Comparison of ENCODE assay signal across 8 mouse cellular contexts in genomic region chr1:172364684-172365083, GRCm38 (mm10). TPM values are rescaled to one million over a fixed set of nuclear protein-coding genes. Genes with fewer than 3 reads are reported as not detected.
DNase-seq lines count a peak whose midpoint lies in the region; ATAC-seq lines count a peak whose summit lies in the region.

No protein-coding gene starts in this region.

- H3K4me1 ChIP-seq in lung, embryonic 16.5 days (replicated peaks; ENCODE audit: control insufficient read depth, insufficient read depth, low read length), result peaks cover 10% of the 10 kb centered on the region

- 0 out of 2 replicates have a peak, but pooled peaks cover 2% of the 10 kb centered on the region for H3K27me3 ChIP-seq in lung, embryonic 16.5 days (ENCODE audit: control insufficient read depth, insufficient read depth, low read depth, low read length)

- no peak overlapping the region for H3K27ac ChIP-seq in lung, embryonic 16.5 days (ENCODE audit: low read length)

- no peak overlapping the region for H3K9ac ChIP-seq in lung, embryonic 16.5 days (ENCODE audit: low read length)

- no peaks in the 10 kb centered on the region for H3K9me3 ChIP-seq in lung, embryonic 16.5 days (ENCODE audit: control insufficient read depth, low read length)

- H3K4me3 ChIP-seq in lung, embryonic 16.5 days (ENCODE audit: low read length), result no peak overlapping the region

- H3K4me2 ChIP-seq in lung, embryonic 16.5 days (ENCODE audit: low read depth, low read length), result peak overlapping the region; percentile 28; the same call in 1 of the 2 replicates

- WGBS in lung, embryonic 16.5 days, result 8% methylated on average over 6 of the region's 6 CpGs

- ATAC-seq in granulocyte monocyte progenitor cell, adult 5-6 weeks (replicated peaks; ENCODE audit: poor library complexity, severe bottlenecking), result peak; percentile 64
- peak; percentile 85 for ATAC-seq in lung, embryonic 16.5 days (ENCODE audit: low read depth)

- DNase-seq in CD4-positive helper T cell, adult 2 months (ENCODE audit: low read depth, low spot score), result peak; percentile 28
- DNase-seq in R1 (ENCODE audit: low read depth, low spot score), result peak; percentile 82
- DNase-seq in embryo, embryonic 10 days (ENCODE audit: low spot score), result peak; percentile 77
- peak; percentile 50 to 63 for DNase-seq in kidney, postnatal 36 days
- DNase-seq in retina, postnatal 1 day, result peak; percentile 81
- no peak for DNase-seq in urinary bladder, postnatal 36 days (ENCODE audit: low spot score in 2 of 2)

- H3K36me3 ChIP-seq in lung, embryonic 16.5 days (ENCODE audit: control insufficient read depth, insufficient read depth, low read length), result no peaks in the 10 kb centered on the region

RNA-seq across cellular contexts. Expression of gene Pigm, which starts 11.7 kb away (rescaled TPM):
- 10.2 and 16.0 TPM in 2 replicates for total RNA-seq in granulocyte monocyte progenitor cell, adult 5-6 weeks (2014; fragmentation: Nextera tagmentation)
- 13.8 and 16.2 TPM in 2 replicates for total RNA-seq in granulocyte monocyte progenitor cell, adult 5-6 weeks (2017)
- polyA plus RNA-seq in lung, embryonic 16.5 days (2015; fragmentation: Nextera tagmentation; extraction: Ambion mirVana), result 5.0 and 6.2 TPM in 2 replicates

RNA-seq across cellular contexts. Expression of gene Kcnj10, which starts 23.7 kb away (rescaled TPM):
- 0.32 TPM in 1 of 2 replicates, not detected in the other for total RNA-seq in granulocyte monocyte progenitor cell, adult 5-6 weeks (2014; fragmentation: Nextera tagmentation)
- 0.46 TPM in 1 of 2 replicates, not detected in the other for total RNA-seq in granulocyte monocyte progenitor cell, adult 5-6 weeks (2017)
- polyA plus RNA-seq in lung, embryonic 16.5 days (2015; fragmentation: Nextera tagmentation; extraction: Ambion mirVana), result 0.15 and 0.20 TPM in 2 replicates

RNA-seq across cellular contexts. Expression of gene Kcnj9, which starts 35.6 kb away (rescaled TPM):
- total RNA-seq in granulocyte monocyte progenitor cell, adult 5-6 weeks (2014; fragmentation: Nextera tagmentation), result not detected in 2 replicates
- not detected in 2 replicates for total RNA-seq in granulocyte monocyte progenitor cell, adult 5-6 weeks (2017)
- polyA plus RNA-seq in lung, embryonic 16.5 days (2015; fragmentation: Nextera tagmentation; extraction: Ambion mirVana), result not detected in 2 replicates

Comparison
In these comparisons a context has a peak if more than half of its experiments do, and no peak if none do; other contexts are left out.
1. DNase-seq: peak in CD4-positive helper T cell, adult 2 months (single experiment), R1 (single experiment), embryo, embryonic 10 days (single experiment), kidney, postnatal 36 days (2 of 2) and retina, postnatal 1 day (single experiment); none in urinary bladder, postnatal 36 days (0 of 2).